Mouse (Mus musculus): Measurements from ENCODE around the gene Igsf8.

Gene Igsf8

DNA sequence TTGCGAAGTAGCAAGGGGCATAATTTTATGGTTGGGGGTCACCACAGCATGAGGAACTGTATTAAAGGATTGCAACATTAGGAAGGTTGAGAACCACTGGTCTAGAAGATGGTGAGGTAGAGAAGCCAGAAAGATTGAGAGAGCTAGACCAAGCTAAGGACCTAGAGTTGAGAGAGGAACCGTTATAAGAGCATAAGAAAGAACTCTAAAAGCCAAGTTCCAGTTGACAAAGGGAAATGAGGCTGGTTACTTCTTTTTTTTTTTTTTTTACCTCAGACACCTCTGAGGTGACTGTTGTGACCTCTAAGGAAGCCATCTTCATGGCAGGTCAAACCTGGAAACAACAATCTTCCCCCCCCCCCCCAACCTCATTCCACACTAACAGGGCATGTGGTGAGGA is 43.7 kb downstream of the Igsf8 start:
- no peak for DNase-seq

DNA sequence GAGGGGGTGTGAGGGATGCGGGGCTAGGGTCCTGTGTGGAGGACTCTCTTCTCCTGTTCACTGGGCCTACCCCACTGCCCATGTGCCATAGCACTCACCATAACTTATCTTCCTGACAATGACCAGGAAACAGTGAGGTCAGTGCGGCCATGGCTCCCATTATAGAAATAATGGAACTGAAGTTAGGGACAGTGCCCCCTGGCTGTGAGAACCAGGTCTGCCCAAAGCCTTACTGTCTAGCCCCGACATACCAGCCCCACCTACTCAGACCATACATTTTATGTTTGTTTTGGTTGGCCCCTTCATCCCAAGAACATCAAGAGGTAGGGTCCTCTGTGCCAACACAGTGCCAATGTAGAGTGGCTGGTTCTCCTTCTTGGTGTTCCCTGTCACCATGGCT is 44.2 kb downstream of the Igsf8 start:
- no peak for DNase-seq

GRCm38 (mm10) chr1:172306196-172306595 is 44.8 kb downstream of the Igsf8 start:
- DNase-seq: no peak

- DNase-seq: no peak
These were observed 45.4 kb downstream of the Igsf8 start for GRCm38 (mm10) chr1:172306885-172307284.

DNA sequence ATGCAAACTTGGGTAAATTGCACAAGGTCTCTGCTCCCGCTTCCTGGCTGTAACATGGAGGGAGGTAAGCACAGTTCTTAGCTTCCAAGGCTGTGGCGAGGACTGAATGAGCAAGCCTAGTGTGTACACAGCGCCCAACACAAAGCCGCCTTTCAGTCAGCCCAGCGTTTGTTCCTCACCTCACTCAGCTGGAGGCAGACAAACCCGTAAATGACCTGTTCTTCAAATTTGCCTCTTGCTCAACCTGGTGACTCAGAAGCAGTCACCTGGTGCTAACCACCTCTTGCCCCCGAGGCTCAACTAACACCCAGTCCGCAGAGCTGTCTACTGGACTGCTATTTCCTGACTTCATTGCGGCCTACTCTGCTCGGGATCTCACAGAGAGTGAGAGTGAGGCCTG is 46.5 kb downstream of the Igsf8 start:
- DNase-seq: no peak

GRCm38 (mm10) chr1:172308409-172308808 is 47.0 kb downstream of the Igsf8 start:
- no peak for DNase-seq

- DNase-seq: peak; percentile 90
These were observed 48.4 kb downstream of the Igsf8 start for GRCm38 (mm10) chr1:172309699-172310398.

DNA sequence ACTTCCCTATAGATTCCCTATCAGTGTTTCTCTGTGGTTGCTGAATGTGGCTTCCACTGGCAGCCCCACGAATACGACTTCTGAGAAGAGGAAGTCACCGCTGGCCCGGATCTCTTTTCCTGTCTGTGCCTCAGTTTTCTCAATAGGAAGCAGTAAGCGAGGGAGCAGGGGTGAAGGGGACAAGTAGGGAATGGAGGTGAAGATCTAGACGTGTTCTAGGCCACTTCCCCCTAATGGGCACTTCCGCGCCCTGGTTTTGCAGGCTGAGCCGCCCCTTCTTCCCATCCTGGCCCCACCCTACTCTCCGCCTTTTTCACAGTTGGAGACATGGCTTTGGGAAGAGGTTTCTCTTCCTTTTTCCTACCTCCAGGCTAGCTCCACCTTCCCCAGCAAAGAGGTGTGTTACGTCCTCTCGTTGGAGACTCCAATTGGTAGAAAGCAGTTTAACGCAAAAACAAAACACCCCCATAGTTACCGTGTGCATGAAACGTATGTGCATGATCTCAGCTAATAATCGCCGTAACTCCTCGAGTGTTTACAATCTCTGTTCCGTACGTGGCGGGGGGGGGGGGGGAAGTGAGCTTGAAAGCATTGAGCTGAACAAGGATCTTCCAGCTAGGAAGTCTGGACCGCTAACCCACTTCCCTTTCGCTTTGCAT is 49.9 kb downstream of the Igsf8 start:
- DNase-seq: peak; percentile 40

- peak; percentile 93 for DNase-seq
These were observed 50.7 kb downstream of the Igsf8 start for GRCm38 (mm10) chr1:172311921-172312767.

- DNase-seq: no peak
These were observed 51.5 kb downstream of the Igsf8 start for GRCm38 (mm10) chr1:172312768-172313561.

GRCm38 (mm10) chr1:172313613-172314411 is 52.4 kb downstream of the Igsf8 start:
- DNase-seq: no peak

- DNase-seq: no peak
These were observed 53.5 kb downstream of the Igsf8 start for GRCm38 (mm10) chr1:172314911-172315310.

DNA sequence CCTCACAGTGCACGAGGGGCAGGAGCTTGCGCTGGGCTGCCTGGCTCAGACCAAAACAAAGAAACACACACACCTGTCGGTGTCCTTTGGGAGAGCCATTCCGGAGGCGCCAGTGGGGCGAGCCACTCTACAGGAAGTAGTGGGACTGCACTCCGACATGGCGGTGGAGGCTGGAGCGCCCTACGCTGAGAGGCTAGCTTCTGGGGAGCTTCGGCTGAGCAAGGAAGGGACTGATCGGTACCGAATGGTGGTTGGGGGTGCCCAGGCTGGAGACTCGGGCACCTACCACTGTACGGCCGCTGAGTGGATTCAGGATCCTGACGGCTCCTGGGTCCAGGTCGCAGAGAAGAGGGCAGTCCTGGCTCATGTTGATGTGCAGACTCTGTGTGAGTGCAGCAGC is 56.0 kb downstream of the Igsf8 start:
- no peak for DNase-seq

DNA sequence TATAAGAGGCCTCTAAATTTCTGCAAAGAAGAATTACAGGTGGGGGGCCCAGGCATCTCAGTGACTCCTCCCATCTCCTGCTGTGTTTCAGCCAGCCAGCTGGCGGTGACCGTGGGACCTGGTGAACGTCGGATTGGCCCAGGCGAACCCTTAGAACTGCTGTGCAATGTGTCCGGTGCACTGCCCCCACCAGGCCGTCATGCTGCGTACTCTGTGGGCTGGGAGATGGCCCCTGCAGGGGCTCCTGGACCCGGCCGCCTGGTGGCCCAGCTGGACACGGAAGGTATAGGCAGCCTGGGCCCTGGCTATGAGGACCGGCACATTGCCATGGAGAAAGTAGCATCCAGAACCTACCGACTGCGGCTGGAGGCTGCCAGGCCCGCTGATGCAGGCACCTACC is 56.5 kb downstream of the Igsf8 start:
- DNase-seq: no peak

- no peak for DNase-seq
These were observed 57.1 kb downstream of the Igsf8 start for GRCm38 (mm10) chr1:172318424-172319035.

DNA sequence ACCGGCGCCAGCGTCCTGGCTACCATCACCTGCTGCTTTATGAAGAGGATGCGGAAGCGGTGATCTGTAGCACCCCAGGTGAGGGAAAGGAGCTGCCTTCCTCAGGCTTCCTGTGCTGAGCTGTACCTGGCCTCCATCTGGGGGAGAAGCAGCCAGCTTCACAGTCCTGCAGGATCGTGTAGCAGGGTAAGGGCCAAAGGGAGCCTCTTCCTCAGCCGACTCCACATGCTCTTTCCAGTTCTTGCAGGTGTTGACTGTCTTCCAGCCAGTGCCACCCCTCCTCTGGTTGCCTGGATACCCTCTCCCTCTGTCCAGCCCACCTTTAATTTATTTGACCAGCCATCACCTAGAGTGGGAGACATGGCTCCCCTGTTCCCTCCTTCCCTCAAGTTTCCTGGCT is 57.9 kb downstream of the Igsf8 start:
- DNase-seq: no peak

- DNase-seq: no peak
These were observed 58.5 kb downstream of the Igsf8 start for GRCm38 (mm10) chr1:172319921-172320411.

GRCm38 (mm10) chr1:172322725-172323124 is 61.3 kb downstream of the Igsf8 start:
- no peak for DNase-seq

- no peak for DNase-seq
These were observed 61.9 kb downstream of the Igsf8 start for GRCm38 (mm10) chr1:172323298-172323697.

DNA sequence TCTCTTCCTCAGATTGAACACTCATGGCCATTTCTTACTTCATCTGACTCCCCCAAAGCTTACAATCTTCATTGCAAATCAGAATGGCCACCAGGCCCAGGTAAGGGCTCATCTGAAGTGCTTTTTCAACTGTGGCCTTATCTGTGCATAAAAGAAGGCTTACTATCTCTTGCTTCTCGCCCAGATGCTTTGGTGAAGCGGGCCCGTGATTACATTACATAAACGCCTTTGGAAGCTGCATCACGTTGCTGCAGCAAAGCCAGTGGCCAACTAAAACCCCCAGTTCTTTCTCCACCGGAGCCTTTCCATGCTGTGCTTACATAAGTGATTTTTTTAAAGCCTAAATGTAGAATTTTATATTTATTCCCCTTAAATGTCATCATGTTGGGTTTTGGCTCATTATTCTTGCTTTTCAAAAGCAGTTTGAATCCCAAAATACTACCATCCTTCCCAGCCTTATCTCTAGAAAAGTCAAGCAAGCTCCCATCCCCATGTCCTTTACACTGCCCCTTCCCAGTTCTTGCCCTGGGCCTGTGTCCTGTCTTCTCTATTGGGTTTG is 62.4 kb downstream of the Igsf8 start:
- no peak for DNase-seq

- peak; percentile 68 for DNase-seq
These were observed 63.3 kb downstream of the Igsf8 start for GRCm38 (mm10) chr1:172324725-172325124.

Measured in thymus, postnatal 25 days (tissue).